Mouse (Mus musculus): ENCODE data around the gene Tmco2. TPM values are rescaled to one million over a fixed set of nuclear protein-coding genes. Genes with fewer than 3 reads are reported as not detected.
"Not testable (repeated sequence)": the region's sequence is repeated elsewhere in the genome, so short reads cannot be mapped to it uniquely, and the experiment has no call there.

The Tmco2 gene
- total and polyA plus RNA-seq, 3 experiments = not detected

- Histone ChIP-seq H3K79me2 (replicated peaks; ENCODE audit: control insufficient read depth, extremely low read depth, insufficient read depth, poor library complexity, severe bottlenecking) (no peaks in the 10 kb centered on the region), H3K36me3 (replicated peaks in 1 of 2; ENCODE audit: control insufficient read depth in 1 of 2, insufficient read depth in 1 of 2, low read length in 1 of 2) (peaks cover 24 to 68% of the 10 kb centered on the region in 2 experiments), H3K9me3 (replicated peaks; ENCODE audit: low read length) (no peaks in the 10 kb centered on the region), H3K9ac (ENCODE audit: insufficient read depth, low read depth) (peak overlapping the region; percentile 51; the same call in 1 of the 2 replicates), H3K27me3 (replicated peaks) (no peaks in the 10 kb centered on the region), H3K27ac (ENCODE audit: insufficient read depth, low read depth) (no peak overlapping the region), H3K4me3 (replicated peaks in 1 of 3; ENCODE audit: low read depth in 2 of 3, low read length in 2 of 3, poor library complexity in 1 of 3) (no peak overlapping the region), H3K4me2 (ENCODE audit: insufficient read depth, low read depth, poor library complexity, severe bottlenecking) (peak overlapping the region; percentile 71), H3K4me1 (ENCODE audit: control insufficient read depth in 1 of 2, insufficient read depth in 2 of 2) (peaks cover 0 to 5% of the 10 kb centered on the region in 2 experiments; a peak in 1 of 4 replicates)
- in situ Hi-C loops (cut with MboI; ENCODE audit: low pct_ligation_motif_present, low pct_unique_long_range_greater_than_20kb, low sequenced_read_pairs) (no loop called here), dilution Hi-C loops (cut with MboI; ENCODE audit: extremely low pct_ligation_motif_present, extremely low pct_unique_long_range_greater_than_20kb, low sequenced_read_pairs) (no loop called here)
- no peak for DNase-seq (ENCODE audit: extremely low read depth)
- TF ChIP-seq MXI1 (IDR thresholded peaks at IDR 0.05; ENCODE audit: low read depth, low read length) (no peak), RCOR1 (conservative IDR thresholded peaks at IDR 0.05; ENCODE audit: low read depth, low read length) (no peak)
Measured at GRCm38 (mm10) chr4:121074250-121074649, 34.8 kb downstream of the Tmco2 start.

GRCm38 (mm10) chr4:121065336-121065735 lies 43.7 kb downstream of the Tmco2 start:
- no peak for DNase-seq (ENCODE audit: extremely low read depth)
- no peak overlapping the region for H3K9ac ChIP-seq (ENCODE audit: insufficient read depth, low read depth)
- H3K9me3 ChIP-seq (replicated peaks; ENCODE audit: low read length) = no peaks in the 10 kb centered on the region
- H3K36me3 ChIP-seq (replicated peaks in 1 of 2; ENCODE audit: control insufficient read depth in 1 of 2, insufficient read depth in 1 of 2, low read length in 1 of 2) = peaks cover 33 to 76% of the 10 kb centered on the region in 2 experiments
- in situ Hi-C loops (cut with MboI; ENCODE audit: low pct_ligation_motif_present, low pct_unique_long_range_greater_than_20kb, low sequenced_read_pairs) (loop anchor here (10.0 kb wide), 1 partner anchor 159 kb away; no protein-coding TSS in a partner anchor), dilution Hi-C loops (cut with MboI; ENCODE audit: extremely low pct_ligation_motif_present, extremely low pct_unique_long_range_greater_than_20kb, low sequenced_read_pairs) (no loop called here)
- no peak overlapping the region for H3K4me3 ChIP-seq (replicated peaks in 1 of 3; ENCODE audit: low read depth in 2 of 3, low read length in 2 of 3, poor library complexity in 1 of 3)
- H3K4me1 ChIP-seq (ENCODE audit: control insufficient read depth in 1 of 2, insufficient read depth in 2 of 2) = no peaks in the 10 kb centered on the region
- no peak overlapping the region for H3K4me2 ChIP-seq (ENCODE audit: insufficient read depth, low read depth, poor library complexity, severe bottlenecking)
- no peaks in the 10 kb centered on the region for H3K79me2 ChIP-seq (replicated peaks; ENCODE audit: control insufficient read depth, extremely low read depth, insufficient read depth, poor library complexity, severe bottlenecking)
- H3K27ac ChIP-seq (ENCODE audit: insufficient read depth, low read depth) = no peak overlapping the region
- H3K27me3 ChIP-seq (replicated peaks) = no peaks in the 10 kb centered on the region
- TF ChIP-seq EP300 (IDR thresholded peaks at IDR 0.05; ENCODE audit: low read length) (no peak), JUND (conservative IDR thresholded peaks at IDR 0.05; ENCODE audit: low read depth, low read length) (no peak), MAZ (IDR thresholded peaks at IDR 0.05; ENCODE audit: low read depth, low read length) (no peak), ZKSCAN1 (IDR thresholded peaks at IDR 0.05; ENCODE audit: borderline replicate concordance, low read depth, low read length) (no peak), ELF1 (IDR thresholded peaks at IDR 0.05; ENCODE audit: low read depth, low read length) (no peak), CHD1 (IDR thresholded peaks at IDR 0.05; ENCODE audit: low read depth, low read length) (no peak), UBTF (IDR thresholded peaks at IDR 0.05; ENCODE audit: low read depth, low read length) (no peak), RCOR1 (conservative IDR thresholded peaks at IDR 0.05; ENCODE audit: low read depth, low read length) (no peak), GABPA (IDR thresholded peaks at IDR 0.05; ENCODE audit: insufficient replicate concordance, low read depth, low read length) (no peak), NRF1 (IDR thresholded peaks at IDR 0.05; ENCODE audit: low read depth, low read length) (no peak), MXI1 (IDR thresholded peaks at IDR 0.05; ENCODE audit: low read depth, low read length) (no peak)

GRCm38 (mm10) chr4:121059218-121059617 lies 49.8 kb downstream of the Tmco2 start:
- H3K4me2 ChIP-seq (ENCODE audit: insufficient read depth, low read depth, poor library complexity, severe bottlenecking); H3K4me3 ChIP-seq (replicated peaks in 1 of 3; ENCODE audit: low read depth in 2 of 3, low read length in 2 of 3, poor library complexity in 1 of 3); H3K27ac ChIP-seq (ENCODE audit: insufficient read depth, low read depth); H3K9me3 ChIP-seq (replicated peaks; ENCODE audit: low read length); DNase-seq (ENCODE audit: extremely low read depth); H3K4me1 ChIP-seq (ENCODE audit: control insufficient read depth in 1 of 2, insufficient read depth in 2 of 2); in situ Hi-C loops (cut with MboI; ENCODE audit: low pct_ligation_motif_present, low pct_unique_long_range_greater_than_20kb, low sequenced_read_pairs); dilution Hi-C loops (cut with MboI; ENCODE audit: extremely low pct_ligation_motif_present, extremely low pct_unique_long_range_greater_than_20kb, low sequenced_read_pairs); H3K79me2 ChIP-seq (replicated peaks; ENCODE audit: control insufficient read depth, extremely low read depth, insufficient read depth, poor library complexity, severe bottlenecking); H3K9ac ChIP-seq (ENCODE audit: insufficient read depth, low read depth); H3K27me3 ChIP-seq (replicated peaks): not testable (repeated sequence)
- peaks cover 24 to 65% of the 10 kb centered on the region in 2 experiments for H3K36me3 ChIP-seq (replicated peaks in 1 of 2; ENCODE audit: control insufficient read depth in 1 of 2, insufficient read depth in 1 of 2, low read length in 1 of 2)

All from CH12.LX (cell line).